Mouse (Mus musculus) Muller cell, postnatal 12 days (primary cell): ENCODE results near the gene Fam107b.
"Not testable (repeated sequence)": the region's sequence is repeated elsewhere in the genome, so short reads cannot be mapped to it uniquely, and the experiment has no call there.

ENCODE experiments used
- DNase-seq: peaks from one replicate; pipeline ENCODE4 v3.0.0-alpha.2; 2015; ENCODE audit errors: inconsistent ontology term

Fam107b gene

DNA sequence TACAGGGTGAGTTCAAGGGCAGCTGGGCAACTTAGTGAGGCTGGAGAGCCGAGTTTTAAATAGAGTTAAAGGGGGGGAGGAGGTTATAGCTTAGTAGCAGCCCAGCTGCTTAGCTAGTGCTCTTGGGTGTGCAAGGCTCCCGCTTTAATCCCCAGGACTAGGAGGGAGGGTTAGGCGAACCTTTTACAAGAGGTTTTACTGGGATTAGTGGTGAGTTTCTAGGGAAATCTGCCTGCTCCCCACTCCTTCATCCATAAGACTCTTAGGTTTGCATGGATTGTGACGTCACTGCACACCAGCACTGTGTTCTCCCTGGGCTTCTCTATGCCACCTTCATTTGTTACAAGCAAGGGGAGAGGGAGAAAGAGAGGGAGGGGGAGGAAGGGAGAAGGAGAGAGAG is 88.6 kb downstream of the Fam107b start:
- no peak for DNase-seq

GRCm38 (mm10) chr2:3659300-3659910 is 89.1 kb downstream of the Fam107b start:
- peak; percentile 74 for DNase-seq

GRCm38 (mm10) chr2:3664086-3664485 is 93.8 kb downstream of the Fam107b start:
- DNase-seq = no peak

DNA sequence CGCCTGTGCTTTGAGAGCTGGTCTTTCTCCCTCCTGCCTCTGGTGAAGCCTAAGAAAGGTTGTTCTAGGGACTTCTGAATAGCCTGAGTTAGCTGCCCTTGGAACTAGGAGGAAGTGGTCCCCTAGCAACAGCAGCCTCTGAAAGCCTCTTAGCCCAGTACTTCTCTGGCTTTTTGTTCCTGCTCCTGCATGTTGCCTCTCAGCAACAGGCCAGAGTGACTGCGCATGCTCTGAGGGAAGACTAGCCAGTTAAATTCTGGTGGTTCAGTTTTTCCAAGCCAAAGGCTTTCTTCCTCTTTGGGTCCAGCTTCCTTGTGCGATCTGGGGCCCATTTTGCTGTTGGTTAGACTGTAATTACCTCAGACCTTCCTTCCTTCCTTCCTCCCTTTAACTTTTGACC is 98.4 kb downstream of the Fam107b start:
- no peak for DNase-seq

GRCm38 (mm10) chr2:3669646-3670045 is 99.4 kb downstream of the Fam107b start:
- DNase-seq = no peak

- no peak for DNase-seq
Observed at GRCm38 (mm10) chr2:3672654-3673367, 102.5 kb downstream of the Fam107b start.

DNA sequence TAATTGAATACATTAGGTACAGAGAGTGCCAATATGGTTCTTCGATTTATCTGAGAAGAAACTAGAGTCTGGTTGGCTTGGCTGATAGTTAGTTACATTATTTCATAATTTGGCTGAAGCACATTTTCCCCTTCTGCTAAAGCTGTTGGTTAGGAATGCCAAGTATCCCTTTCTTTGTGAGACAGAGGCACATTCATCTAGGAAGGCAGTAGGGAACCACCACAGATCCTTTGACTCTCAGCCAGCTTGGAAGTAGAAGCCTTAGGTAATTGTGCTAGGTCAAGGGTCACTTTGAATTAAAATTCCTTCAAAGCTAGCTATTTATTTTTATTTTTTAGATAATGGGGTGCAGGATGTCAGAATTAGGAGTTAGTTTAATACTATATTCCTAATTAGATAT is 105.2 kb downstream of the Fam107b start:
- peak; percentile 92 for DNase-seq

GRCm38 (mm10) chr2:3682699-3683098 is 112.4 kb downstream of the Fam107b start:
- DNase-seq = no peak

- no peak for DNase-seq
Observed at GRCm38 (mm10) chr2:3683343-3683742, 113.1 kb downstream of the Fam107b start.

- peak; percentile 36 for DNase-seq
Observed at GRCm38 (mm10) chr2:3683751-3684229, 113.5 kb downstream of the Fam107b start.

- no peak for DNase-seq
Observed at GRCm38 (mm10) chr2:3690221-3690620, 119.9 kb downstream of the Fam107b start.

- DNase-seq = no peak
Observed at GRCm38 (mm10) chr2:3692833-3693232, 122.5 kb downstream of the Fam107b start.

DNA sequence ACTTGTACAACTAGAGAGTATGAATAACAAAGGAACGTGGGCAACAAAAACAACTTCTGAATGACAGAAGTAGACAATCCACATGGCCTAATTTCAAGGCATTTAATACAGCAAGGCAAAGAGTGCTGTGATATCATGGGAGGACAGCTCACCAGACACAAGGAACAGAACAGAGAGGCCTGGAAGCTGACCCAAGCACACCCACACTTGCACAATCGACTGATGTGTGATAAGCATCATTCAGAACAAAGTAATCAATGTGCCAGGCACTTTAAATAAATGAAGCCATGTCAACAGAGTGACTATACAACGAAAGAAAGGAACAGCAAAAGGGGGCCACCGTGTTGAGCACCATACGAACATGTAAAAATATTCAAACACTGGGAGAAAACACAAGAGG is 125.6 kb downstream of the Fam107b start:
- DNase-seq = no peak

DNA sequence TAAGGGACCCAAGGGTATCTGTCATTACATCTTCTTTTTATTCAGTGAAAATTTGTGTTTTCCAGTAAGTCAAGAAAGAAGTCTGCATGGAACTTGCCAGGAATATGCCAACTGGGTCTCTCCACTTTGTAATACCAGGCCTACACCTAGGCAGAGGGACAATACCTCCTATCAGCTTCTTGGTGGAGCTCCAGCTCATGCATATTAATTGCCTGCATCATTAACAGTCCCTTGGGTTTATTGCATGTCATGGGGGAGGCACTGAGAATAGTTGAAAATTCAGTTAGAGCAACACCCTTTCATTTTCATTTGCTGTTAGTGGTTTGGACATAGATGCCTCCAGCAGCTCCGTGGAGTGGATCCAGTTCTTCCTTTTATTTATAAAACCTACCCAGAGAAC is 130.1 kb downstream of the Fam107b start:
- DNase-seq = no peak

DNA sequence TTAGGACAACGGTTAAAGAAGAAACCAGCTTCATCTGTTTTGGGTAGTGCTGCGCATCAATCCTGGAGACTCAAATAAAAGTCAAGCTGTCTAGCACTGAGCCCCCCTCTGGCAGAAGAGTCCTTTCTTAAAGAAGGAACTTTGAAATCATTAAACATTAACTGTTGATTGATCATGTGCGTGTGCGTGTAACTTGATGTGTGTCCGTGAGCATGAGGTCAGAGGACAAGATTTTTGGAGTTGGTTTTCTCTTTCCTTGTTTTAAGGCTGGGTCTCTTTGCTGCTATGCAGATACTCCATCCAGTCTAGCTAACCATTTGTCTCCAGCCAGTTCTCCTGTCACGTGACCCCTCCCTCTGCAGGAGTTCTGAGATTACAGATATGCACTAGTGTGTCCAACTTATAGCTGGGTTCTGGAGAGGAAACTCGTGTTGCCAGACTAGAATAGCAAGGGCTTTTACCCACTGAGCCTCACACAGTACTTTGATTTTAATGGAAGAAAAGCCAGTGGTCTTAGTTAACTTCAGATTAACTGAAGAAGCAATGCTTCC is 132.4 kb downstream of the Fam107b start:
- no peak for DNase-seq

GRCm38 (mm10) chr2:3703806-3704205 is 133.5 kb downstream of the Fam107b start:
- peak; percentile 41 for DNase-seq

GRCm38 (mm10) chr2:3704311-3705162 is 134.2 kb downstream of the Fam107b start:
- no peak for DNase-seq

DNA sequence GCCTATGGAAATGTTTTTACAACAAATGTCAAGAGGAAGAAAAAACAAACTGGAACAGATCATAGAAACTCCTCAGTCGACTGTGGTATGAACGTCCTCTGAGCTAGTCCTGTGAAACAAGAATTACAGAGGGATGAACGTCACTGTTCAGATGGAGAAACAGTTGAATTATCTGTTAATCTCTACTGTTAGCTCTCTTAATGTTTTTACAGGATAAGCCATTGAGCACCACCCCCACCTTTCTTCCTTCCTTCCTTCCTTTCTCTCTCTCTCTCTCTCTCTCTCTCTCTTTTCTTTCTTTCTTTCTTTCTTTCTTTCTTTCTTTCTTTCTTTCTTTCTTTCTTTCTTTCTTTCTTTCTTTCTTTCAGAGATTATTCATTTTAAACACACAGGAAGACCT is 135.0 kb downstream of the Fam107b start:
- DNase-seq = not testable (repeated sequence)

DNA sequence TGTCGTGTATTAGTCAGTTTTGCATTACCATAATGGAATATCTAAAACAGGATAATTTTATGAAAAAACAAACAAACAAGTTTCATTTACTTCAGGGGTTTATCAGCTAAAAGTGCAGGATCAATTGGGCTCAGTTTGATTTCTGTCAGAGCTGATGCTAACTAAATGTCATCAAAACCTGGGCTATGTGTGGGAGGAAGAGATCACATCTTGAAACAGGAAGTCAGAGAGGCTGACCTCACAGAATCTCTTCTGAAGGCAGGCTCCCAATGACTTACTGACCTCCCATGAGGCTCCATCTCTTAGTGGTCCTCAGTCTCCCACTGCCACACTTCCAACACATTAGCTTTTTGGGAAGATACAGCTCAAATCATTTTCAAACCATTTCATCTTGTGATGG is 136.9 kb downstream of the Fam107b start:
- no peak for DNase-seq

DNA sequence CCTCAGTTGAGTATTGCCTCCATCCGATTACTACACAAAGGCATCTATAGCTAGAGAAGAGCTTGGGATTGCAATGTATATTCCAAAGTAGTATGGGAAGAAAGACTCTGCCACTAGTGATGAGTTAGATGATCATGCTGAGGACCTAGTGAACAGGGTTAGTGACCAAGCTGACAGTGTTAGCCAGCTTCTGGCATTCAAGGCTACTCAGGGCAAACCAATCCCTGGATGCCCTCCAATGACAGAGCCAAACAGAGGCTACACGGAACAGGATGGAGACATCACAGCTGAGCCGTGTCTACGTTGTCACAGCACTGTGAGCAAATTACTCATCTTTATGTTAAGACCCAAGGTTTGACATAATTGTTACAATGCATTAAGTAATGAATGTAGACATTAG is 138.3 kb downstream of the Fam107b start:
- no peak for DNase-seq

GRCm38 (mm10) chr2:3709882-3710281 is 139.6 kb downstream of the Fam107b start:
- no peak for DNase-seq

DNA sequence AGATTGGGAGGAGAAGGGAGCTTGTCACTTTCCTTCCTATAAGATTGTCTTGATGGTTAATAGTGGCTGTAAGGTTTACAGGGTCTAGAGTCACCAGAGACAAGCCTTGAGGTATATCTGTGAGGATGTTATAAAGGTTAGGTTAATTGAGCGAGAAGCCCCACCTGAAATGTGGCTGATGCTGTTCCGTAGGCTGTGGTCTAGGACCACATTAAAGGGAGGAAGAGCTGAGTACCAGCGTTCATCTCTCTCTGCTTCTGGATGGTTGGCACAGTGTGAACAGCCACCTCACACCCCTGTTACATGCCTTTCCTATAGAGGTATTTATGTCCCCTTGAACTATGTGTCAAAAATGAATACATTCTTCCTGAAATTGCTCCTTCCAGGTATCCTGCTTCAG is 140.2 kb downstream of the Fam107b start:
- no peak for DNase-seq
